Mouse (Mus musculus) lung, postnatal 0 days (tissue): ENCODE data around the gene Poldip3.

Experiments
- CTCF ChIP-seq: IDR thresholded peaks from 2 replicates; pipeline ENCODE4 v1.5.1; 2016; ENCODE audit warnings: antibody characterized with exemption, mild to moderate bottlenecking
- EP300 ChIP-seq: IDR thresholded peaks from 2 replicates; pipeline ENCODE4 v1.6.1; 2016; ENCODE audit warnings: antibody characterized with exemption, mild to moderate bottlenecking, control low read depth

DNA sequence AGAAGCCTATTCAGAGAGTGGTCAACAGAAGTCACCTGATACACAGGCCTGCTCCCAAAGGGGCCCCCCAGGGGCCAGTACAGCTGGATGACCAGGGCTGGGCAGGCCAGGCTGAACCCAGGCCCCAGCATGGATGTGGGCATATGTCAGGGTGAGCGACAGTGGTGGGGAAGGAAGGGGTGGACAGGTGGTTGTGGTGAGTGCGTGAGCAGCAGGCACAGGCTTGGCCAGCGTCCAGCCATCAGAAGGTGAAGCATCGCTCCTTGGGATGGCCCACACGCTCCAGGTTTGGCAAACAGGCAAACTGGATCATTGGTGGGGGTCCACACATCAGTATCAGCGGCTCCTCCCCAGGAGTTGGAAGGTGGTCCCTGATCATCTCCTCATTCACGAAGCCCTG lies 5.1 kb upstream of the Poldip3 start:
- TF ChIP-seq CTCF: no peak
- no peak for TF ChIP-seq EP300
